Mouse (Mus musculus) adrenal gland, adult 8-10 months (tissue): ENCODE data around the gene Tfap4. TPM values are rescaled to one million over a fixed set of nuclear protein-coding genes. Genes with fewer than 3 reads are reported as not detected.
"Not testable (repeated sequence)": the region's sequence is repeated elsewhere in the genome, so short reads cannot be mapped to it uniquely, and the experiment has no call there.

Experiments
- DNase-seq: peaks from one replicate; pipeline ENCODE4 v3.0.0; 2022
- total RNA-seq, 4 experiments: library from RNA; stranded (reverse); gene quantifications; 2 replicates each; pipeline ENCODE4 v1.2.4; 2022

Gene Tfap4
- total RNA-seq, 4 experiments from 2014 or later, result 6.1 to 10.8 (median 7.6) TPM

GRCm38 (mm10) chr16:4592909-4593875 lies 33.5 kb upstream of the Tfap4 start:
- DNase-seq, result no peak

DNA sequence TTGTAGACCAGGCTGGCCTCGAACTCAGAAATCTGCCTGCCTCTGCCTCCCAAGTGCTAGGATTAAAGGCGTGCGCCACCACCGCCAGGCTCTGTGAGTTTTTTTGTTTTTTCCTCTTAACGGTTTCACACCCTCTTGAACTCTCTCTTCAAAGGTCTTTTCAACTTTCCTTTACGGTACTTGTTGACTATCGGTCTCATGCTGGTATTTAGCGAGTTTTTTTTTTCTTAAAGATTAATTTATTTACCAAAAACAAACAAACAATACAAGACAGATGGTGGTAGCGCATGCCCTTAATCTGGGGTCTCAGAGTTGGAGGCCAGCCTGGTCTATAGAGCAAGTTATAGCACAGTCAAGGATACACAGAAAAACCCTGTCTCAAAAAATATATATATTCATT lies 30.6 kb upstream of the Tfap4 start:
- no peak for DNase-seq

DNA sequence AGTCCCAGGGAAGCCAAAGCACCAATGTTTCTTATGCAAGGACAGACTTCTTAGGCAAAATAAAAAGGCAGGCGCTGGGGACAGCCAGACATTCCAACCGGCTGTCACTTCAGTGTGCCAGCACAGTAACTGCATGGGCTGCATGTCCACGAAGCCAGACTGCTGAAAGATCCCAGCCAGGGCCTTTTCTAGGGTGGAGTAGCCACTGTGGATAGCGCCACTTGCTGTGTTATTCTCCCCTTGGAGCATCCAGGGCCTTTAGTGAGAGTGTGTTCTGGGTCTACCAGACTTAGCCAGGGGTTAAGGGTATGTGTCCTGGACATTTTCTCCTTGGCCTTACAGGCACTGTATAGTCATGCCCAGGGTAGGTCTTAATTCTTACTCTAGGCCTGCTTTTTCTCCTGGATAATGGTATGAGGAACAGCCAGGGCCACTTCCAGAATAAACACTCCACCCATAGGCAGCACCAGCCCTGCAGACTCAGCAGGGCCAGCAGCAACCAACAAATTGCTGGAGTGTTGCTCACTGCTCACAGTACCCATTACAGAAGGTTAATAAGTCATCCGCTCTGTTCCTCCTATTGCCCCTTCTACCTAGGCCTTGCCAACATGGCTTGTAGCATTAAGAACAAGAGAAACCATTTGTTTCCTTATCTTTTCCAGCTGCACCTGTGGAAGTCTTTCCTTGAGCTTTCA lies 28.0 kb upstream of the Tfap4 start:
- no peak for DNase-seq

- DNase-seq, result peak; percentile 98
Measured at GRCm38 (mm10) chr16:4586531-4587123, 27.0 kb upstream of the Tfap4 start.

- DNase-seq, result no peak
Measured at GRCm38 (mm10) chr16:4585642-4586530, 26.2 kb upstream of the Tfap4 start.

GRCm38 (mm10) chr16:4584438-4584837 lies 24.8 kb upstream of the Tfap4 start:
- no peak for DNase-seq

- no peak for DNase-seq
Measured at GRCm38 (mm10) chr16:4583807-4584206, 24.2 kb upstream of the Tfap4 start.

DNA sequence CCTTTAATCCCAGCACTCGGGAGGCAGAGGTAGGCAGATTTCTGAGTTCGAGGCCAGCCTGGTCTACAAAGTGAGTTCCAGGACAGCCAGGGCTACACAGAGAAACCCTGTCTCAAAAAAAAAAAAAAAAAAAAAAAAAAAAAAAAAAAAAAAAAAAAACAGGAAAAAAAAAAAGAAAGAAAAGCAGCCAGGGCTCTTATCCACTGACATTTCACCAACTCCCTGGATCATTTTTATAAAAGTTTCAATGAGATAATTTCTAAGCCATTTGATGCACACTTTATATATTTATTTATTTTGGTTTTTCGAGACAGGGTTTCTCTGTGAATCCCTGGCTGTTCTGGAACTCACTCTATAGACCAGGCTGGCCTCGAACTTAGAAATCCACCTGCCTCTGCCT lies 21.5 kb upstream of the Tfap4 start:
- not testable (repeated sequence) for DNase-seq

GRCm38 (mm10) chr16:4578630-4579029 lies 19.0 kb upstream of the Tfap4 start:
- no peak for DNase-seq

- DNase-seq, result no peak
Measured at GRCm38 (mm10) chr16:4576873-4577272, 17.2 kb upstream of the Tfap4 start.

DNA sequence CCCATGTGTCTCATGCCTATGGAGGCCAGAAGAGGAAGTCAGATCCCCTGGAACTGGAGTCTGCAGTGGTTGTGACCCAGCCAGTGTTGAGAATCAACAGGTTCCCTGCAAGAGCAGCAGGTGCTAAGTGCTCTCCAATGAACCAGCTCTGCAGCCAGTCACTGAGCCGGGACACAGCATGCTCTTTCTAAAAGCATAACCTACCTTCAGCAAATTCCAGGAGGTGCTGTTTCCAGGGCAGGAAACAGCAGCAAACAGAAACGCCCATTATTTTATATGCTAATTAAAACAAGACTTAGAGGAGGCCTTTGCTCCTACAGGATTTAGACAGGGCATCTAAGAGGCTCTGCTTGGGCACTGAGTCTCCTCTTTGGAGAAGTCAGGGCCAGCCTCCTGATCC lies 16.4 kb upstream of the Tfap4 start:
- no peak for DNase-seq

DNA sequence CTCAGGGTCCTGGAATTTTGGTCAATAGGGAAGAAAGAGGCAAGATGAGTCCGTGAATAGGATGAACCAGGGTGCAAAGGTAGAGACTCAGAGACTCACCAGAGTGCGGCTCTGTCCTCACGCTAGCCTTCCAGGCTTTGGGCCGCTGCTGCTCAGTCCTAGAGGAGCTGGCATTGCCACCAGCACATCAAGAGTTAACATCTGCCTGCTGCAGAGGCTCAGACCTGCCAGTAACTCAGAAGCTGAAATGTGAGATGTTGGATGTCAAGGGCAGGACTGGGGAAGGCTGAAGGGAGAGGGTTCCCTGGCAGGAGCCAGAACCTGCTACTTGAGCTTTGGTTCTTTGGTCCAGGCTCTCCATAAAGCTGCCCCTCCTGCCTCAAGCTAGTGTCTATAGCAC lies 11.1 kb upstream of the Tfap4 start:
- no peak for DNase-seq

DNA sequence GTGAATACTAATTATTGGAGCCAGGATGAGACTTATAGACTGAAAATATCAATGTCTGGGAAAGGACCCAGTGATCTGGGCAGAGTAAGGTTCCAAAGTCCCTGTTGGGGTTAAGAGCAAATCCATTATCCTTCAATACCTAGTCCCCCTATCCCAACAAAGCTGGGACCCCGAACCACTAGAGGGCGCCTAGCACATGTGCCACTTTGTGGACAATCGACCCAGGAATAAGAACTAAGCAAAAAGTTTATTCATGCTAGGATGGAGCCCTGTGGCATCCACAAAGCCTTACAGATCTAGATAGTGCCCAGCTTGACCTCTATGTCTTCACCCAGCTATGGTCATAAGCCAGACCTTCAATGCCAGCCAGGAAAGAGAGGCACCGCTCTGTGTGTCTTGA lies 8.3 kb upstream of the Tfap4 start:
- peak; percentile 70 for DNase-seq

DNA sequence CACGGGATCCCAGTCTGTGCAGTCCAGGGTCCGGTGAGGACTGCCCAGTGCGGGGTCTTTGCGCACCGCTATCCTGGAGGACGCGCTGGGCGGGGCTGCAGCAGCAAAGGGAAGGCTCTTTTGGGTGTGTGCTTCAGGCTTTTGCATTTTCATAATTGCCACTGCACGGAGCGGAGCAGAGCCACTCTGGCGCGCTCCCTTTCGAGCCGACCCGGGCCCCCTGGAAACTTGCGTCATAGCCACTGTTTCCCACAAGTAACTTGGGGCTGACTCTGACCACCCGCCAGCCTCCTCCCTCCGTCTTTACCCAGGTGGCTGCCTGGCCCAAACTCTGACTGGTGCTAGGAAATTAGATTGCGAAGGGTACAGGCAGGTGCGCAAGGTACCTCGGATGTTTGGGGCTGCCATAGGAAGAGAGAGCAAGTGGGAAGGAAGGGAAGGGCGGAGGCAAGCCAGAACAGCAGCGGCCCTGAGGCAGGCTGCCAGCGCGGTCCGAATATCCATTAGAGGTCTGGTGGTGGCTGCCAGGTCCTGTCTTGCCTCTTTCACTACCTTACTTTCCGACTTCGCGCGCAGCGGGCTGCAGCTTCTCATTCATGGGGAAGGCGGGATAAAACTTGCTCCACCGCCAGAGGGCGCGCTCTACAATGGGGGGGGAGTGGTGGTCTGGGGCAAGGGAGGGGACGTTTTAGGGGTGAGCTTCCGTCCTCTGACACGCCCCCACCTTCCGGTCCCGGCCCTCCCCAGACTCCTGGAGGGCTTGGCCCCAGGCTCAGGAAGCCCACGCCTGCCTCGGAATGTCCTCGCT lies 695 bp upstream of the Tfap4 start:
- DNase-seq, result peak; percentile 58

GRCm38 (mm10) chr16:4558980-4559631 lies 548 bp downstream of the Tfap4 start:
- DNase-seq, result peak; percentile 63

- peak; percentile 91 for DNase-seq
Measured at GRCm38 (mm10) chr16:4558384-4558979, 1.2 kb downstream of the Tfap4 start.

GRCm38 (mm10) chr16:4557949-4558348 lies 1.7 kb downstream of the Tfap4 start:
- DNase-seq, result peak; percentile 74

DNA sequence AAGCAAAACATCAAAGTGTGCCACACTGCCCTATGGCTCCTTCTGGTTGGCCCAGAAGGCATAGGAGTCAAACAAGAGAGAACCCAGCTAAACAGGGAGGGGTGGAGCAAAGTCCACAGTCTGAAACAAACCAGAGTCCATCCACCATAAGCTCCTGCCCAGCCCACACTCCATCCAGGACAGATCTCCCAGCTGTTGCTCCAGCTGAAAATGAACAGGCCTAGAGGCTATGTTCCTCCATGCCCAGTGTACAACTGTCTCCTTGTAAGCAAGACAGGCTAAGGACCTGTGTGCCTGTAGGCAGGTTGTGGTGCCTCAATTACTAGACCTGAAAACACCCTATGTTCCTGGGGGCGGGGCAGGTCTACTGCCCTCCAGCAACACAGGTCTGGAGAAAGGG lies 2.6 kb downstream of the Tfap4 start:
- DNase-seq, result no peak

GRCm38 (mm10) chr16:4555555-4555954 lies 4.1 kb downstream of the Tfap4 start:
- no peak for DNase-seq

GRCm38 (mm10) chr16:4552829-4553550 lies 6.7 kb downstream of the Tfap4 start:
- DNase-seq, result no peak
